Mouse (Mus musculus): ENCODE measurements around the gene 4930412O13Rik. TPM values are rescaled to one million over a fixed set of nuclear protein-coding genes. Genes with fewer than 3 reads are reported as not detected.
A peak's percentile ranks its signal among the peaks of the same experiment; 100 is the strongest.

The 4930412O13Rik gene
- total RNA-seq, 2 experiments from 2014 or later = not detected

- ATAC-seq (replicated peaks; ENCODE audit: poor library complexity, severe bottlenecking) = peak; percentile 87
Measured at GRCm38 (mm10) chr2:9879493-9879892, 1.6 kb upstream of the 4930412O13Rik start.

DNA sequence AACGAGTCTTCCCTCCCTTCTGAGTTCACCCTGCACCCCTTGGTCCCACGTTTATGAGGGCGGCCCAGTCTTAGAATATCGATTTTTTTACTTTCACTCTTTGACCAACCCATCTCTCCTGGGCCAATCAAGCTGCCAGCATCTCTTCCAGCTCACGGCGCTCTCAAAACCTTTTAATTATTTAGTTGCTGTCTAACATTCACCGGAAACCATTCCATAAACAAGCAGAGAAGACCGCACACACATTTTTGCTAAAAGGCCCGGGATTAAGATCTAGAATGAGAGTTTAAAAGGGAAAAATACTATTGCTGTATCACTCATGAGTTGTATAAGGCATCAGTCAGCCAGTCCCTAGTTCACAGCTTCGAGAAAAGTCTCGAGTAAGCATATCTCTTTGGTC lies 781 bp upstream of the 4930412O13Rik start:
- ATAC-seq (replicated peaks; ENCODE audit: poor library complexity, severe bottlenecking) = no peak

- ATAC-seq (replicated peaks; ENCODE audit: poor library complexity, severe bottlenecking) = no peak
Measured at GRCm38 (mm10) chr2:9881611-9882023, 565 bp downstream of the 4930412O13Rik start.

- no peak for ATAC-seq (replicated peaks; ENCODE audit: poor library complexity, severe bottlenecking)
Measured at GRCm38 (mm10) chr2:9882371-9882925, 1.4 kb downstream of the 4930412O13Rik start.

- no peak for ATAC-seq (replicated peaks; ENCODE audit: poor library complexity, severe bottlenecking)
Measured at GRCm38 (mm10) chr2:9882926-9883802, 2.1 kb downstream of the 4930412O13Rik start.

- no peak for ATAC-seq (replicated peaks; ENCODE audit: poor library complexity, severe bottlenecking)
Measured at GRCm38 (mm10) chr2:9883803-9884532, 2.9 kb downstream of the 4930412O13Rik start.

- no peak for ATAC-seq (replicated peaks; ENCODE audit: poor library complexity, severe bottlenecking)
Measured at GRCm38 (mm10) chr2:9884533-9885216, 3.6 kb downstream of the 4930412O13Rik start.

DNA sequence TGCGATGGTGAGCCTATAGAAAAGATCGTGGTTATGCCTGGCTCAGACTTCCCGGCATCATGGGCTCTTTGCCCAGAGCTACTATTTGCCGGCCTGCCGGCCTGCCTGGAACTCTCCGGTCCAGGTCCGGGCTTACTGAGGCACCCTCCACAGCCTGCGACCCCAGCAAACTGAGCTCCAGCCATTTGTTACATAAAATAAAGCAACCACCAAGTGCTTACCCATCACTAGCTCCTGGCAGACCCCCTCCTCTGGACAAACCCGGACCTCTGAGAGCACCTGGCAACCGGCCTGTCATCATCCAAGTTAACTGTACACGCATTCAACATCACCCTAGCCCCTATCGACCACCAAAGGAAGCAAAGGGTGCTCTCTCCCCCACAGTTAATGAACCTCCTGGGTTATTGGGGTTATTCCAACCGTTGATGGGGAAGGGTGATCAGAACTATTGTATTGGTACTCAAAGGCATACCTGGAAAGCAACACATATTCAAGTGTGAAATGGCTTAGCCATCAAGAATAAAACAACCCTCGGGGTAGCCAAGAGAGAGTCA lies 4.2 kb downstream of the 4930412O13Rik start:
- no peak for ATAC-seq (replicated peaks; ENCODE audit: poor library complexity, severe bottlenecking)

GRCm38 (mm10) chr2:9886031-9886430 lies 5.0 kb downstream of the 4930412O13Rik start:
- ATAC-seq (replicated peaks; ENCODE audit: poor library complexity, severe bottlenecking) = no peak

GRCm38 (mm10) chr2:9886921-9887610 lies 6.0 kb downstream of the 4930412O13Rik start:
- no peak for ATAC-seq (replicated peaks; ENCODE audit: poor library complexity, severe bottlenecking)

DNA sequence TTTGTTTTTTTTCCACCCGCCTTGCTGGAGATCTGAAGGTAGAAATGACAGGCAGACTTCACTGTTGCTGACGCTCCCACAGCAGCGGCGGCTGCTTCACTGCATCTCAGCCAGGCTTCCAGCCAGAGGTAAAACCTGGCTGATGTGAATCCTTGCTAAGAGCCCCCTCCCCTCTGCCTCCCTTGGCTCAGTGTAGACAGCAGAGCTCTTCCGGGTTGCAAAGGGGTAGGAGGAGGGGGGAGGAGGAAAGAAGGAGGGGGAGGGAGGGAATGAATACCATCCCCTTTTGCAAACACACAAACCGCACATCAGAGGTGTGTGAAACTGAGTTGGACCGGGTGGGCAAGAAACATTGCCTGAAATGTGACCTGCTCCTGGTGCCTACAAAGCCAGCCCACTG lies 6.6 kb downstream of the 4930412O13Rik start:
- ATAC-seq (replicated peaks; ENCODE audit: poor library complexity, severe bottlenecking) = no peak

GRCm38 (mm10) chr2:9888913-9889650 lies 8.0 kb downstream of the 4930412O13Rik start, which contains the start of gene 9230102O04Rik:
TSS of gene 9230102O04Rik (minus strand) at chr2:9889540.
- peak; percentile 55 for ATAC-seq (replicated peaks; ENCODE audit: poor library complexity, severe bottlenecking)

GRCm38 (mm10) chr2:9889651-9890183 lies 8.7 kb downstream of the 4930412O13Rik start, which contains the start of gene Gata3:
TSS of gene Gata3 (minus strand) at chr2:9890034.
- ATAC-seq (replicated peaks; ENCODE audit: poor library complexity, severe bottlenecking) = no peak

GRCm38 (mm10) chr2:9890251-9890650 lies 9.2 kb downstream of the 4930412O13Rik start:
- ATAC-seq (replicated peaks; ENCODE audit: poor library complexity, severe bottlenecking) = no peak

DNA sequence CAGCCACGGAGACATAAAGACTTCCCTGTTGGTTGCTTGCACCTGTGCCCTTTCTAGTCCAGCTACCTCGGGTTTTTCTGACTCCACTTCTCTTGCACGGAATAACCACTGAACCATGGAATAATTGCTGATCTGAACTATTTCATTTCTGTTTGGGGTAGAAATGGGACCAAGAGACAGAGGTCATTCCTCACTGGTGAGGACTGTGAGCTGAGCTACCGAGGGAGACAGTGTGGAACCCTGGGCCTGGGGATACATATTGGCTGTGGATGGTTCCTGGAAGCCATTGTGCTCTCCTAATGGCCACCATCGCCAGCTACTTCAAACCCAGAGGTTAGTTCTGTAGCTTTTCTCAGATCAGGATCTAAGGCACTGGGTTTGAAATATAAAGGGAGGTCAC lies 9.9 kb downstream of the 4930412O13Rik start:
- no peak for ATAC-seq (replicated peaks; ENCODE audit: poor library complexity, severe bottlenecking)

DNA sequence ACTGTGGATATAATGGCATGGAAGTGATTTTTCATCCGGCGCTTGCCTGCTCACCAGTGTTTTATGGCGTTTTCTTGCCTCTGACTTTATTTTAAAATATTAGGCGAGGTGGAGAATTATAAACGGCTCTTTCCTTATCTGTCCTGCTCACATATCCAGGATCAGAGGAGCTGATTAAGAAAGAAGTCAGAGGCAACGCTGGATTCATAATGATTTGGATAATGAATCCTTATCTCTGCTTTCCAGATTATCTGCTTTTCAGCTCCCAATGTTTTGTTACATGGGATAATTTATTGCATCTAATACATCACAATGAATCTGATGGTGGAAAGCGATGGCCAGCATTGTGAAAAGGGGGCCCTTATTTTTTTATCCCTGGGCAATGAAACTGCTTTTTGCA lies 11.5 kb downstream of the 4930412O13Rik start:
- ATAC-seq (replicated peaks; ENCODE audit: poor library complexity, severe bottlenecking) = no peak

- no peak for ATAC-seq (replicated peaks; ENCODE audit: poor library complexity, severe bottlenecking)
Measured at GRCm38 (mm10) chr2:9893272-9893953, 12.4 kb downstream of the 4930412O13Rik start.

All from granulocyte monocyte progenitor cell, adult 5-6 weeks (primary cell).